In genomic region chr17:50292661-50293171, GRCm38 (mm10) we compare ENCODE assay signal across 9 mouse cellular contexts. TPM values are rescaled to one million over a fixed set of nuclear protein-coding genes. Genes with fewer than 3 reads are reported as not detected.
DNase-seq lines count a peak whose midpoint lies in the region; ATAC-seq and TF ChIP-seq lines count a peak whose summit lies in the region.
"Had no signal": no experiment of that assay in that cellular context is flagged by ENCODE, and none has a peak within 500 bp of the region (broad histone marks: within the 10 kb centered on the region; RNA-seq: fewer than 3 reads in every experiment).

No protein-coding gene starts in this region.

- no peaks in the 10 kb centered on the region for H3K27me3 ChIP-seq in forebrain, embryonic 13.5 days
- no peaks in the 10 kb centered on the region for H3K27me3 ChIP-seq in heart, postnatal 0 days (ENCODE audit: control insufficient read depth, insufficient read depth, low read length)
- no peaks in the 10 kb centered on the region for H3K27me3 ChIP-seq in liver, embryonic 12.5 days (replicated peaks)

- WGBS in forebrain, embryonic 13.5 days = 1% methylated on average over 38 of the region's 57 CpGs
- WGBS in heart, postnatal 0 days = 8% methylated on average over 46 of the region's 57 CpGs
- 7% methylated on average over 57 of the region's 57 CpGs for WGBS in liver, embryonic 12.5 days (ENCODE audit: insufficient replicate concordance)

- no peaks in the 10 kb centered on the region for H3K4me1 ChIP-seq in forebrain, embryonic 13.5 days
- 0 out of 2 replicates have a peak, but pooled peaks cover under 1% of the 10 kb centered on the region for H3K4me1 ChIP-seq in heart, postnatal 0 days (ENCODE audit: control insufficient read depth, insufficient read depth)
- peaks cover 9% of the 10 kb centered on the region for H3K4me1 ChIP-seq in liver, embryonic 12.5 days

- TF ChIP-seq CTCF in heart, postnatal 0 days (IDR thresholded peaks at IDR 0.05; ENCODE audit: low read depth) = peak; percentile 35

- H3K9ac ChIP-seq in forebrain, embryonic 13.5 days = peak overlapping the region; percentile 63
- peak overlapping the region; percentile 55 for H3K9ac ChIP-seq in heart, postnatal 0 days (replicated peaks; ENCODE audit: low read depth, low read length)
- peak overlapping the region; percentile 33 for H3K9ac ChIP-seq in liver, embryonic 12.5 days

- peak overlapping the region; percentile 31; the same call in 1 of the 2 replicates for H3K27ac ChIP-seq in forebrain, embryonic 13.5 days
- peak overlapping the region; percentile 69 for H3K27ac ChIP-seq in heart, postnatal 0 days (ENCODE audit: low read depth)
- H3K27ac ChIP-seq in liver, embryonic 12.5 days = peak overlapping the region; percentile 55

- TF ChIP-seq EP300 in heart, postnatal 0 days (IDR thresholded peaks at IDR 0.05; ENCODE audit: low read depth) = no peak

- peak overlapping the region; percentile 59 for H3K4me2 ChIP-seq in forebrain, embryonic 13.5 days
- peak overlapping the region; percentile 70 for H3K4me2 ChIP-seq in heart, postnatal 0 days (ENCODE audit: low read depth, low read length)
- peak overlapping the region; percentile 77 for H3K4me2 ChIP-seq in liver, embryonic 12.5 days

- ATAC-seq in forebrain, embryonic 13.5 days = peak; percentile 95
- peak; percentile 98 for ATAC-seq in heart, postnatal 0 days (ENCODE audit: insufficient read depth, low read depth)
- ATAC-seq in liver, embryonic 12.5 days = peak; percentile 96

- H3K9me3 ChIP-seq in forebrain, embryonic 13.5 days (replicated peaks) = peaks cover 14% of the 10 kb centered on the region
- peaks cover 9% of the 10 kb centered on the region; the same call in 1 of the 2 replicates for H3K9me3 ChIP-seq in heart, postnatal 0 days (replicated peaks; ENCODE audit: control insufficient read depth, low read length)
- H3K9me3 ChIP-seq in liver, embryonic 12.5 days (replicated peaks) = peaks cover 11% of the 10 kb centered on the region

- H3K36me3 ChIP-seq in forebrain, embryonic 13.5 days (ENCODE audit: poor library complexity, severe bottlenecking) = no peaks in the 10 kb centered on the region
- H3K36me3 ChIP-seq in heart, postnatal 0 days (replicated peaks; ENCODE audit: control insufficient read depth, insufficient read depth, low read length) = no peaks in the 10 kb centered on the region
- H3K36me3 ChIP-seq in liver, embryonic 12.5 days = peaks cover 4% of the 10 kb centered on the region; the same call in 1 of the 2 replicates

- peak overlapping the region; percentile 46 for H3K4me3 ChIP-seq in forebrain, embryonic 13.5 days
- H3K4me3 ChIP-seq in heart, postnatal 0 days (ENCODE audit: low read depth, low read length) = peak overlapping the region; percentile 54
- H3K4me3 ChIP-seq in liver, embryonic 12.5 days = peak overlapping the region; percentile 59

- DNase-seq in CD4-positive, CD25-positive, alpha-beta regulatory T cell, adult 2 months (ENCODE audit: low read depth, low spot score) = peak; percentile 91
- peak; percentile 89 for DNase-seq in cerebellum, adult 11 months
- DNase-seq in heart, postnatal 0 days (ENCODE audit: low spot score) = peak; percentile 87
- peak; percentile 89 to 94 for DNase-seq in kidney, postnatal 25 days
- DNase-seq in naive thymus-derived CD4-positive, alpha-beta T cell, adult 2 months (ENCODE audit: low read depth) = peak; percentile 89
- peak; percentile 93 to 95 for DNase-seq in spleen, postnatal 4 days (ENCODE audit: low spot score in 2 of 2)

RNA-seq across cellular contexts. Expression of gene Dazl, which starts 0.7 kb away (rescaled TPM):
- 0.18 and 0.50 TPM in 2 replicates for polyA plus RNA-seq in forebrain, embryonic 13.5 days (2015; fragmentation: Nextera tagmentation; extraction: Ambion mirVana)
- 0.31 TPM in 2 replicates for total RNA-seq in heart, postnatal 0 days (2014; rRNA removed; ENCODE audit: low replicate concordance)
- 0.23 and 0.48 TPM in 2 replicates for polyA plus RNA-seq in heart, postnatal 0 days (2015; fragmentation: Nextera tagmentation; extraction: Ambion mirVana)
- polyA plus RNA-seq in liver, embryonic 12.5 days (2016; fragmentation: Nextera tagmentation; extraction: Ambion mirVana) = 0.07 and 0.30 TPM in 2 replicates
- polyA plus RNA-seq: C2C12 had no signal

Comparison
In these comparisons a context has a peak if more than half of its experiments do, and no peak if none do; other contexts are left out.
1. Peak in every context shown above with its lines: DNase-seq, ATAC-seq, H3K4me3 ChIP-seq and H3K27ac ChIP-seq.